Mouse (Mus musculus): ENCODE results near the gene Ehd4. TPM values are rescaled to one million over a fixed set of nuclear protein-coding genes. Genes with fewer than 3 reads are reported as not detected.

The Ehd4 gene
- total RNA-seq, 1 experiment = 19.4 TPM

DNA sequence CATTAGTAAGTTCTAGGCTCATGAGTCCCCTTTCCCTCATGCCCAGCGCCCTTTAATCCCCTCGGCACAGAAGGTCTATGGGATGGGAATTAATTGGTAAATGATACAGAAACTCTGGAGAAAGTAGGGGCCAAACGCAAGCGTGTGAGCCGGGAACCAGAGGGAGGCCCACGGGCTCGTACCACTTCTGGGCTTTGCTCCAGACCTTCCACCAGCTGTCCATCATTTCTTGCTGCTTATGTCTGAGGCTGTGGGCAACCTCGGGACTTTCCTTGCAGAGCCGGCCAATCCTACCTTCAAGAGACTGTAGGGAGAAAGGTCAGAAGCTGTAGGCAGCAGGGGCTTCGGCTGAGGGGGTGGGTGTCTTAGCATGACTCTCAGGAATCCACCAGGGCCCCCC is 98.5 kb downstream of the Ehd4 start:
- in situ Hi-C loops (cut with MboI; ENCODE audit: low sequenced_read_pairs in 2 of 2, unreplicated experiment in 2 of 2) = no loop called here
- no peak for DNase-seq (ENCODE audit: low read depth, low spot score)
- Histone ChIP-seq H3K4me3 (ENCODE audit: insufficient read depth in 1 of 2, low read depth in 1 of 2, low read length in 2 of 2, poor library complexity in 1 of 2, severe bottlenecking in 1 of 2) (no peak overlapping the region), H3K27ac (ENCODE audit: insufficient read depth, low read depth, low read length, poor library complexity, severe bottlenecking) (no peak overlapping the region), H3K9me3 (ENCODE audit: control insufficient read depth, insufficient read depth, low read depth, low read length) (no peaks in the 10 kb centered on the region), H3K36me3 (ENCODE audit: control insufficient read depth, insufficient read depth, low read length, poor library complexity, severe bottlenecking) (no peaks in the 10 kb centered on the region), H3K9ac (ENCODE audit: insufficient read depth, low read depth, low read length, poor library complexity, severe bottlenecking) (no peak overlapping the region), H3K4me1 (ENCODE audit: control insufficient read depth in 2 of 2, insufficient read depth in 2 of 2, low read length in 2 of 2, poor library complexity in 1 of 2) (peaks cover 0 to 1% of the 10 kb centered on the region in 2 experiments; a peak in 1 of 4 replicates)
- no peak for TF ChIP-seq ZC3H11A (IDR thresholded peaks at IDR 0.05; ENCODE audit: borderline replicate concordance, low read depth, low read length)
- TF ChIP-seq ZNF384 (IDR thresholded peaks at IDR 0.05; ENCODE audit: low read depth, low read length) = no peak
- TF ChIP-seq HCFC1 (IDR thresholded peaks at IDR 0.05; ENCODE audit: borderline replicate concordance, insufficient read depth, low read length) = no peak
- TF ChIP-seq CHD2 (IDR thresholded peaks at IDR 0.05; ENCODE audit: low read depth, low read length) = no peak
- no peak for TF ChIP-seq MAFK (IDR thresholded peaks at IDR 0.05; ENCODE audit: insufficient read depth, low read depth, low read length)

DNA sequence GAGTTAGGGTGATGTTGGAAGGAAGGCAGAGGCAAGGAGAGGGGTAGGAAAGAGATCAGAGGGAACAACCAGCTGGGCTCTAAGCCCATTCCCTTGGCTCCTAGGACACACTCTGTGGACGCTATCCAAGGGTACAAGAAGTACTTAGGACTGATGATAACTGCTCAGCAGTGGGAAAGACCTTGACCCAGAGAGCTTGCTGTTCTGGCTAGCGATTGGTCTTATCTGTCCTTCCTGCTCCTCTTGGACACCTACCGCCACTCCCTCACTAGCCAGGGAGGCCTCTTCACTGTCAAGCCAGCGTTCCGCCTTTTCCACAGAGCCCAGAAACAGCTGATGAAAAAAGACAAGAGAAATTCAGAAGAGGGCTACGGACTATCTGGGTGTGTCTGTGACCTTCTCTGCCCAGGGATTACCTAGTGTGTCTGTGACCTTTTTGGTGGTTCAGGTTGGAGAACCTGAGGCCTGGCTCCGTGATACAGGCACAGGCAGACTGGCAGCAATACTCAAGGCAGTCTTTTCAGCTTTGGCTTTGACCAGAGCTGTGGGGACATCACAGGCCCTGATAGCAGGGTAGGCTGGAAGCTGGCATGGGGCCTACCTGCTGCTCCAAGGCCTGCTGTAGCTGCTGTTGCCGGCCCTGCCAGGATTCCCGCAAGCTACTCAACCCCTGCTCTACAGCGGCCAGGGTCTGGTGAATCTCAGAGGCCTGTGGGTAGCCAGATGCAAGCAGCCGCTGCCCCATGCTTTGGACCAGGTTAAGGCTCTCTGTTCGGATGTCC is 99.4 kb downstream of the Ehd4 start:
- no peak for DNase-seq (ENCODE audit: low read depth, low spot score)
- H3K9me3 ChIP-seq (ENCODE audit: control insufficient read depth, insufficient read depth, low read depth, low read length) = no peaks in the 10 kb centered on the region
- H3K27ac ChIP-seq (ENCODE audit: insufficient read depth, low read depth, low read length, poor library complexity, severe bottlenecking) = no peak overlapping the region
- TF ChIP-seq MAFK (IDR thresholded peaks at IDR 0.05; ENCODE audit: insufficient read depth, low read depth, low read length) = no peak
- no peak overlapping the region for H3K4me3 ChIP-seq (ENCODE audit: insufficient read depth in 1 of 2, low read depth in 1 of 2, low read length in 2 of 2, poor library complexity in 1 of 2, severe bottlenecking in 1 of 2)
- no peak overlapping the region for H3K9ac ChIP-seq (ENCODE audit: insufficient read depth, low read depth, low read length, poor library complexity, severe bottlenecking)
- H3K36me3 ChIP-seq (ENCODE audit: control insufficient read depth, insufficient read depth, low read length, poor library complexity, severe bottlenecking) = no peaks in the 10 kb centered on the region
- in situ Hi-C loops (cut with MboI; ENCODE audit: low sequenced_read_pairs in 2 of 2, unreplicated experiment in 2 of 2) = no loop called here
- H3K4me1 ChIP-seq (ENCODE audit: control insufficient read depth in 2 of 2, insufficient read depth in 2 of 2, low read length in 2 of 2, poor library complexity in 1 of 2) = no peaks in the 10 kb centered on the region

DNA sequence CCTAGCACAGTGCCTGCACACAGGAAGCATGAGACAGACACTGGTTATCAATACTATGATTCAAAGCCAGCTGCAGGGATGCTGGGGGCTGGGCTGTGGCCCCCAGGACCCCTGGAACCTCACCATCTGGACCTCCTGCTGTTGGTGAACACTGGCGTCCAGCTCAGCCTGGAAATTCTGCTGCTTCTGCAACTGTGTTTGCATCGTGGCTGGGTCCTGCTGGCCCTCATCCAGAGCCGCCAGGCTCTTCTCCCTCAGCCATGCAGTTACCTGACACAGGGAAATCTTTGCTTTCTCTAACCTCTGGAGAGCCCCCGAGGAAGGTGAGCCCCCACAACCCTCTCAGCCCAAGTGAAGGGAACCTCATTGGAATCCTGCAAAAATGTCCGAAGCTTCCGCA is 103.0 kb downstream of the Ehd4 start:
- in situ Hi-C loops (cut with MboI; ENCODE audit: low sequenced_read_pairs in 2 of 2, unreplicated experiment in 2 of 2) = no loop called here
- Histone ChIP-seq H3K9ac (ENCODE audit: insufficient read depth, low read depth, low read length, poor library complexity, severe bottlenecking) (no peak overlapping the region), H3K27ac (ENCODE audit: insufficient read depth, low read depth, low read length, poor library complexity, severe bottlenecking) (no peak overlapping the region), H3K36me3 (ENCODE audit: control insufficient read depth, insufficient read depth, low read length, poor library complexity, severe bottlenecking) (no peaks in the 10 kb centered on the region), H3K4me1 (ENCODE audit: control insufficient read depth in 2 of 2, insufficient read depth in 2 of 2, low read length in 2 of 2, poor library complexity in 1 of 2) (no peaks in the 10 kb centered on the region), H3K9me3 (ENCODE audit: control insufficient read depth, insufficient read depth, low read depth, low read length) (no peaks in the 10 kb centered on the region), H3K4me3 (ENCODE audit: insufficient read depth in 1 of 2, low read depth in 1 of 2, low read length in 2 of 2, poor library complexity in 1 of 2, severe bottlenecking in 1 of 2) (no peak overlapping the region)
- TF ChIP-seq HCFC1 (IDR thresholded peaks at IDR 0.05; ENCODE audit: borderline replicate concordance, insufficient read depth, low read length) = no peak
- no peak for TF ChIP-seq ZC3H11A (IDR thresholded peaks at IDR 0.05; ENCODE audit: borderline replicate concordance, low read depth, low read length)
- TF ChIP-seq ZNF384 (IDR thresholded peaks at IDR 0.05; ENCODE audit: low read depth, low read length) = no peak
- TF ChIP-seq CHD2 (IDR thresholded peaks at IDR 0.05; ENCODE audit: low read depth, low read length) = no peak
- TF ChIP-seq MAFK (IDR thresholded peaks at IDR 0.05; ENCODE audit: insufficient read depth, low read depth, low read length) = no peak
- no peak for DNase-seq (ENCODE audit: low read depth, low spot score)

- in situ Hi-C loops (cut with MboI; ENCODE audit: low sequenced_read_pairs in 2 of 2, unreplicated experiment in 2 of 2) = no loop called here
These were observed 104.7 kb downstream of the Ehd4 start for GRCm38 (mm10) chr2:120049632-120050274.

More at GRCm38 (mm10) chr2:120049632-120050274, 104.7 kb downstream of the Ehd4 start:
- no peaks in the 10 kb centered on the region for H3K9me3 ChIP-seq (ENCODE audit: control insufficient read depth, insufficient read depth, low read depth, low read length)
- H3K36me3 ChIP-seq (ENCODE audit: control insufficient read depth, insufficient read depth, low read length, poor library complexity, severe bottlenecking) = no peaks in the 10 kb centered on the region
- no peak overlapping the region for H3K4me3 ChIP-seq (ENCODE audit: insufficient read depth in 1 of 2, low read depth in 1 of 2, low read length in 2 of 2, poor library complexity in 1 of 2, severe bottlenecking in 1 of 2)
- DNase-seq (ENCODE audit: low read depth, low spot score) = peak; percentile 17
- no peak overlapping the region for H3K9ac ChIP-seq (ENCODE audit: insufficient read depth, low read depth, low read length, poor library complexity, severe bottlenecking)
- TF ChIP-seq HCFC1 (IDR thresholded peaks at IDR 0.05; ENCODE audit: borderline replicate concordance, insufficient read depth, low read length) (no peak), ZNF384 (IDR thresholded peaks at IDR 0.05; ENCODE audit: low read depth, low read length) (no peak), MAFK (IDR thresholded peaks at IDR 0.05; ENCODE audit: insufficient read depth, low read depth, low read length) (no peak), ZC3H11A (IDR thresholded peaks at IDR 0.05; ENCODE audit: borderline replicate concordance, low read depth, low read length) (no peak), CHD2 (IDR thresholded peaks at IDR 0.05; ENCODE audit: low read depth, low read length) (no peak)
- H3K4me1 ChIP-seq (ENCODE audit: control insufficient read depth in 2 of 2, insufficient read depth in 2 of 2, low read length in 2 of 2, poor library complexity in 1 of 2) = peaks cover 0 to under 1% of the 10 kb centered on the region in 2 experiments; a peak in 1 of 4 replicates
- H3K27ac ChIP-seq (ENCODE audit: insufficient read depth, low read depth, low read length, poor library complexity, severe bottlenecking) = no peak overlapping the region

All from ES-E14 (cell line).